Mouse (Mus musculus) monocyte, adult 2 months (primary cell): Measurements from ENCODE around the gene Aire.

Experiments
- DNase-seq, 2 experiments: peaks; one replicate each; pipeline ENCODE4 v3.0.0; 2022; ENCODE audit warnings: low spot score in 2 of 2, low read depth in 1 of 2

Gene Aire

DNA sequence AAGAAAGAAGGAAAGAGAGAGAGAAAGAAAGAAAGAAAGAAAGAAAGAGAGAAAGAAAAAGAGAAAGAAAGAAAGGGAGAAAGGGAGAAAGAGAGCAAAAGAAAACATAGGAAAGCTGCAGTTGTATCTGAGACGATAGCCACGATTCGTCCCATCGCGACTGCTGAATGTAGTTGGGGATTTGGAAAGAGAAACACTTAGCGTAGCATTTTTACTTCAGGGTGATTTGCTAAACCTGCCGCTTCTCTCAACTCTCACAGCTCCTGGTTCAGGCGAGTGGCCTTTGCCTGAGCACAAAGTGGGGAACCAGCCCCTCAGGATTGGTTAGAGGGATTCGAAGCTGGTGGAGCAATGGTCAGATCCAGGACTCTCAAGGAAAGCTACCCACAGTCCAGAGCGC lies 33.1 kb downstream of the Aire start:
- no peak for DNase-seq

DNA sequence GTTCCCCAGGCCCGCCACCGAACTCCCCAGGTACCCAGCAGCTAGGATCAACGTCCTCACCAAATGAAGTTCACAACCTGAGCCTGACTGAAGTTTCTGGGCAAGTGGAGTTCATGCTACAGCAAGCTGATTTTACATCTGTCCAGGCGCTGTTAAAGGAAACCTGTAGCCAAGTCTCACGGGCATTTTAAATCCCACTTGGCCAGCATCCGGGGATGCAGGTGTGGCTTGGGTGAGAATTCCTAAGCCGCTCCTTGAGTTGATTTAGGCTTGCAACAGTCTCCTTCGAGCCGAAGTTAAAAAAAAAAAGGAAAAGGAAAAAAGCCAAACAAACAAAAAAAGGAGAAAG lies 33.5 kb downstream of the Aire start, which contains the start of gene Pfkl:
Gene Pfkl (minus strand): TSS at position 139 of the 349 bp plus-strand sequence.
- no peak for DNase-seq

DNA sequence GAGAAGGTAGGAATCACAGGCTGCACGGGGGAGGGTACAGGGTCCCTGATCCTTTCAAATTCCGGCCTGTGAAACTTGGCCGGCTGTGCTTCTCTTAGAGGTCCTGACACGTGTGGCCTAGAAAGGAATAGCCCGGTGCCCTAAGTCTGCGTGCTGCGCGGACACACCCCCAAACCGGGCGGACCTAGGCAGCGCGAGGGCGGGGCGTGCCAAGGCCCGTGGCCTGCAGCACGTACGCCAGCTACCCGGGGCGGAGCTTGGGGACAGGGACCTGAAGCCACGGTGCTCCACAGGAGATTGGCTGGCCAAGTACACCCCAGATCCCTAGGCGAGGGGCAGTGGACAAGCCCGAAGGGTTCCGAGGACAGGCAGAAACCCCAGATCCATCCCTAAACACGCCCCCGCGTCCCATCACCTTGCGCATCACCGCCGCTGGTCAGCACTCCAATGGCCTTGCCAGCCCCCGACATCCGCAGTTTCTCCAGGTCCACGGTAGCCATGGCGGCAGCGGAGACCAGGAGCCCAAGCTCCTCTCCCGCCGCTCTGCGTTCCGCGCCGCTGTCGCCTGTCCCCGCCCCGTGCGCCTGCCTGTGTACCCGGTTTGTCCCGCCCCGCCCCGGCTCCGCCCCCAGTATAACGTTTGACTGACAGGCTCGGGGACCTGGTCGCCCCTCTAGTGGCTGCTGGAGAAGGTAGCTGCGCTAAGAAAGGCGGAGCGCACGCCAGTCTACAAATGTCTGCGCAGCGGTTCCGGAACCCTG lies 34.0 kb downstream of the Aire start:
- DNase-seq: peak; percentile 83 to 91

DNA sequence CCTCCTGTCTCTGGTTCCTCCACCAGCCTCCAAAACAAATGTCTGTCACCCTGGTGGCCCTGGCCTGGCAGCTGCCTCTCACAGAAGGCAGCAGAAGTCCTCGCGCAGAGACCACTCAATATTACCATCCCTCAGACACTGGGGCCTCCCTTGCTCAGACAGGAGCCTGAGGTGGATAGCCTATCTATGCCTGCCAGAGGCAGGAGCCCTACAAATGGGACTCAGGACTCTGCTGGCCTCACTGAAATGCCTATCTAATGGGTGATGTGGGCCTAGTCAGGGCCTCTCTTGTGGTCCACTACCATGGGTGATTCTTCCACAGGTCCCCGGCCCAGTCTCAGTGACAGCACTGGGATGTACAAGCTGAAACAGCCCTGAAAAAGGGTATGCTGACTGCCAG lies 35.2 kb downstream of the Aire start:
- DNase-seq: no peak

DNA sequence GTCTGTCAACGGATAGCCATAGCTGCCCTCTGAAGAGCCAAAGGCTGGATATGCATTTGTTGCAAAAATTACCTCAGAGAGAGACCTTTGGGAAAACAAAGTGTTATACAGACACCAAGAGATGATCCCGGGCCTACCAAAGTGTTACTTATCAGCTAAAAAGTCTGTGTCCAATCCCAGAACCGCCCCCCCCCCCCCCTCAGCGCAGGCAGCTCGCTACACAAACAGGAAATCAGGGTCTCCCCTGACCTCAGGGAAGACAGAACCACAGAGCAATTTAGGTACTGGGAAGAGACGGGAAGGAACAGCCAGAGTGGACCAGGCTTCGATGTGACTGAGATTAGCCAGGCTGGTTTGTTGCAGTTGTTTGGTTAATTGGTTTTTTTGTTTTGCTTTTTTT lies 36.2 kb downstream of the Aire start:
- no peak for DNase-seq

DNA sequence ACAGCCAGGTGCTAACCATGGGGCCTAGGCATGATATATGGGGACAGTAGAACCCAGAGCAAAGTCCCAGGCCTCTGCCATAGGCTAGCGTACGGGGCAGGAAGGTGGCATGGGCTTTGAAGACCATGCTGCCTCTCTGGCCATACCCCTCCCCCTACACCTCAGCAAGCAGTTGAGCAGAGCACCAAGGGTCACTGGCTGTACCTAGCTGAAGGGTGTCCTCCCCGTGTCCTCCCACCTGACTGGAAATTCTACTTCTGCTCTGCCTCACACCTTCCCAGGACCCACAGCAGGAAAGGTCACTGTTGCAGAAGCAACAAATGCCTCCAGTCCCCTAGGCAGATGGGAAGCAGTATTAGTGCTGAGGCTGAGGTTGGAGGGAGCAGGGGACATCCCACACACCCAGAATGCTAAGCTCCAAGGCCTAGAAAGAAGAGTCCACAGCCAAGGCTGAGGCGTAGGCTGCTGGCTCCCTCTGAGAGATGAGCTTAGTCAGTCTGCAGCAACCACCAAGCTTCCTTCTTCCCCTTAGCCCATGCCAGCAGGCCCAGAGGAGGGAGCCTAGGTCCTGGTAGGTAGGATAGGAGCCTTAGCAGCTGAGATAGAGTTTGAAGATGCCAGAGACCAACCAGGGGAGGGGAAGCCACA lies 37.5 kb downstream of the Aire start:
- no peak for DNase-seq

DNA sequence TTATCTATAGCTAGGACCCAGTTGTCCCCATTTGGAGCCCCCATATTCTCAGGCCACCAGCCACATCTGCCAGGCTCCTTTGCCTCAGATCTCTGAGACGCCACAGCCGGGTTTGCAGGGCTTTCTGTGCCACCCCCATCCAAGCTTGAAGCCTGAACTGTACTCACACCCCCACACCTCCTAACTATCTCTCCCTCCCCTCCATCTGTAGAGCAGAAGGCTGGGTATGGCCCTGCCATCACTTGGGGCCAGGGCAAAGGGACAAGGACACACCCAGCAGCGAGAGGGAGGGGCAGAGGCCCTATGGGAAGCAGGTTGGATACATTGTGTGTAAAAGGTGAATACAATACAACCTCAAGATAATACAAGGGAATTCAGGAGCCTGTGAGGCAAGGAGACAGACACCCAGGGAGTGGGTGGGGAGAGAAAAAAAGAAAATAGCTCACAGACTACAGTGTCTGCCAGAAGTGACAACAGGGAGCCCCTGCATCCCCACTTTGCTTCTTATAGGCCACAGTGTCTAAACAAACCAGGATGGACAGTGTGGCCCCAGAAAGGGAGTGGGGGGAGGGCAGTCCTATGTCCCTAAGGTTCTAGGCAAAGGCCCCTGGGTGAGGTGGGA lies 38.8 kb downstream of the Aire start:
- DNase-seq: no peak

DNA sequence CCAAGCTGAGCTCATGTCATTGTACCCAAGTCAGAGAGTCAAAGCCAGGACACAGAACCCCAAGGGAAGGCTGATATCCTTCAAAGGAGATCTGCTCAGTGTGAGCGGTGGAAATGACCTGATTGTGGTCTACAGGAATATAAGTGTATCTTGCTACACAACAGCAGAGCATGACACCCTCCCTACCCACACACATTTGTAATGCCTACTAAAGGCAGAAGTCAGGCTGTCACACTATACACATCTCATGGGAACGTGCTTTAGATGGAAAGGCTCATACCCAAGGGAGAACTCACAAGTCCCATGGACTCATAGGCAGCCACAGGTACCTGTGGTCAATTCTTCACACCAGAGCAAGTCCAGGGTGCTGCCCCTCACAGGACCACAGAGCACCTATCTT lies 41.1 kb downstream of the Aire start:
- DNase-seq: no peak

DNA sequence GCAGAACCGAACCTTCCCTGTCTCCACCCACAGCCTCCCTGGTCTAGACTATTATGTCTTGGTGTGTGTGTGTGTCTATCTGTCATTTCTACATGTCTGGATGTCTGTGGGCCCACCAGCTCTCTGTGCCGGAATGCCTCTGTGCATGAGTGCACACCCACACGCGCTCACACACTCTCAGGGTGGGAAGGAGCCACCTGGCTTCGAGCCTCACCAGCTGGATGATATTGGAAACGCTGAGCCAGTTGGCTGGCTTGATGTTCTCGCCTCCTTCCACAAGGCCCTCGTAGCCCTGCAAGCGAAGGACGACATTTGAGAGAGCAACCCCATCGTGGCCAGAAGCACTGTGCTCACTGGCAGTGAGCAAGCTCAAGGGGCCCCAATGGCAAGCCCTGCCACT lies 41.6 kb downstream of the Aire start:
- no peak for DNase-seq

DNA sequence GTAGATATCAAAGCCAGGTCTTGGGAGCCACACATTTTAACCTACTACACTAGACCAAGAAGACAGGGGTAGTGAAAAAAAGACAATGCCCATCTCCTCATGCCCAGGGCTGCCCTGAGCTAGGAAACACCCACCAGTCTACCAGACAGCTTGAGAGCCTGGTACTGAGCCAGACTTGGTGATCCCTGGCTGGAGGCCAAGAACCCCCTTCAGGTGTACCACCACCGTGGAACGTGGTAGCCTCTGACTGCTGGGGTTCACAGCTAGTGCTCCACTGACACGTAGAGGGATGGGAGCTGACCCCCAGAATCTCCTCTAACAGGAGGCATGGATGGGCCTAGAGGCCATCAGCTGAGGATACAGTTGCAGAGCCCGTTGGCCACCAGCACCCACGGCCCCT lies 43.2 kb downstream of the Aire start:
- no peak for DNase-seq

DNA sequence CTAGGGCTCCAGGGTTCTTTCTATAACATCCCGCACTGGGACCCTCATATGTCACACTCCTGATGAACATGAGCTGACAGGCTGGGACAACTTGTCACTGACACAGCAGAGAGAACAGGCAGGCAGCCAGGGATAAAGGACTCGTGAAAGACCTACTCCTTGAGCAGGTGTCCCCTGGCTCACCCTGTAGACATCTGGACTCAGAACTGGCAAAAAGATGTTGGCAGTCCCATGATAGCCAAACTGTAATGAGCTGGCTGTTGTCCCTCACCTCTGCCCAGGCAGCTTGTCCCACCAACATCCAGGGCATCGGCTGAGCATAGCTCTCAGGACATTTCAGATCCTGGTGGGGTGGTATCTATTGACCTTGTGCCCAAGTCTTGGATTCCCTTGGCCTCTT lies 47.8 kb downstream of the Aire start:
- no peak for DNase-seq

DNA sequence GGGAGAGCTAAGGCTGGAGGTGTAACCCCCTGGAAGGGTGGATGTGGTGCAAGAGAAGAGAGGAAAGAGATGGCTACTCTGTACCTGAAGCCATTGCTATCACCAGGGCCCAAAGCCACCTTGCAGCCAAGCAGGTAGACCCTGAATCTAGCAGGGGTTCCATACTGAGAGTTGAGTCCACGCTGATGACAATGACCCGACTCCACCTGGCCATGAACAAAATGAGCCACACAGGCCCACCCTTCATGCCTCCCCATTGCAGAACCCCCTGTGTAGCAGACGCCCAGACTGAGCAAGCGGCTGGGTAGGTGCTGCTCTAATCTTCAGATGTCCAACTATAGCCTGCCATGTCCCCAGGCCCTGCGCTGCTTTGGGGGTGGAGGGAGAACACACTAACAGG lies 57.6 kb downstream of the Aire start:
- DNase-seq: no peak

DNA sequence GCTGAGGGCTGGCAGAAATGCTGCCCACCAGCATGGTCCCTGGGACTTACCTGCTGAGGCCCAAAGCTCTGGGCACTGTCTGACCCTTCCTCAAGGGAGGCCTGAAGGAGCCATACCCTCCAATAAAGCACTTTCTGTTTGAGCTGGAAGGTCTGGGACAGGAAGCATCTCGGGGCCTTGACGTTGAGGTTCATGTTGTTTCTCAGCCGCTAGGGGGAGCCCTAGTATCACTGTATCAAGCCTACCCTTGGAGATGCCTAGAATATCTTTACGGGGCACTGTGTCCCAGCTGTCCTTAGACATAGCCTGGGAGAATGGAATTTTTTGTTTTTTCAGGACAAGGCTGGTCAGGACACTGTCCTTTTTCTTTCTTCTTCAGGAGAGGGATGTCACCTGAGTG lies 58.8 kb downstream of the Aire start:
- DNase-seq: peak in 1 of 2 experiments; percentile 50
